Mouse (Mus musculus) E14TG2a.4 (cell line): ENCODE measurements around the gene Sncg.

ENCODE experiments used
- H3K27me3 ChIP-seq: 2 replicates; pipeline ENCODE4 v1.6.1; 2014; ENCODE audit warnings: low read length, control low read depth; ENCODE audit not compliant: insufficient read depth
- H3K36me3 ChIP-seq: 2 replicates; pipeline ENCODE4 v1.6.1; 2014; ENCODE audit warnings: low read length, control low read depth; ENCODE audit not compliant: insufficient read depth
- H3K4me1 ChIP-seq: replicated peaks from 2 replicates; pipeline ENCODE4 v1.6.1; 2014; ENCODE audit warnings: low read depth, low read length, control low read depth
- H3K4me3 ChIP-seq: replicated peaks from 2 replicates; pipeline ENCODE4 v1.5.1; 2014; ENCODE audit warnings: mild to moderate bottlenecking, low read length
- H3K9me3 ChIP-seq: 2 replicates; pipeline ENCODE4 v1.6.1; 2014; ENCODE audit warnings: low read length, control low read depth
- CTCF ChIP-seq: conservative IDR thresholded peaks from 2 replicates; pipeline ENCODE4 v1.5.1; 2014; ENCODE audit warnings: low read length
- NANOG ChIP-seq: IDR thresholded peaks from 2 replicates; pipeline ENCODE4 v1.6.1; 2014; ENCODE audit warnings: borderline replicate concordance, low read length, mixed read lengths
- POU5F1 ChIP-seq: IDR thresholded peaks from 2 replicates; pipeline ENCODE4 v1.6.1; 2014; ENCODE audit warnings: low read length, borderline replicate concordance

Sncg gene

DNA sequence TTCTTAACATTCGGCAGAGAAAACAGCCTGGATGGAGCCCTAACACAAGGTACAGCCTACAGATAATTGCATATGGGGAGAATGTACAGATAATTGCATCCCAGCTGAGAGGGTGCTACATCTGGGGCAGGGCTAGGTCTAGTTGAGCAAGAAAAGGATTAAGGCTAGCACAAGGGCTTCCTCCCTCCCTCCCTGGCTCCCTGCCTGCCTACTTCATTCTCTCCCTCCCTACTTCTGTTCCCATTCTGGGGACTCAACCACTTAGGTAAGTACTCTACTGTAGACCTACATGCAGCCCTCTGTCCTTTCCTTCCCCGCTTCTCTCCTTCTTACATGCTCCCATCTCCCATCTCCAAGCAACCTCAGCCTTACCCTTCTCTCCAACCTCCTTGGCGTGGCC is 21.3 kb downstream of the Sncg start:
- peaks cover 4% of the 10 kb centered on the region; the same call in 1 of the 2 replicates for H3K36me3 ChIP-seq
- no peaks in the 10 kb centered on the region for H3K9me3 ChIP-seq
- H3K27me3 ChIP-seq, result no peaks in the 10 kb centered on the region
- no peak for TF ChIP-seq CTCF
- TF ChIP-seq NANOG, result no peak
- TF ChIP-seq POU5F1, result no peak
- peaks cover 94% of the 10 kb centered on the region for H3K4me1 ChIP-seq
- peak overlapping the region; percentile 3; the same call in 1 of the 2 replicates for H3K4me3 ChIP-seq

GRCm38 (mm10) chr14:34352523-34352922 is 22.1 kb downstream of the Sncg start:
- Histone ChIP-seq H3K4me1 (peaks cover 94% of the 10 kb centered on the region), H3K4me3 (peak overlapping the region; percentile 3; the same call in 1 of the 2 replicates), H3K9me3 (no peaks in the 10 kb centered on the region), H3K27me3 (no peaks in the 10 kb centered on the region), H3K36me3 (0 out of 2 replicates have a peak, but pooled peaks cover 8% of the 10 kb centered on the region)
- TF ChIP-seq POU5F1, result no peak
- no peak for TF ChIP-seq NANOG
- TF ChIP-seq CTCF, result no peak

GRCm38 (mm10) chr14:34351660-34352059 is 22.9 kb downstream of the Sncg start:
- Histone ChIP-seq H3K36me3 (0 out of 2 replicates have a peak, but pooled peaks cover 11% of the 10 kb centered on the region), H3K9me3 (no peaks in the 10 kb centered on the region), H3K27me3 (no peaks in the 10 kb centered on the region), H3K4me1 (peaks cover 93% of the 10 kb centered on the region), H3K4me3 (peak overlapping the region; percentile 7; the same call in 1 of the 2 replicates)
- TF ChIP-seq POU5F1 (no peak), NANOG (no peak), CTCF (no peak)

DNA sequence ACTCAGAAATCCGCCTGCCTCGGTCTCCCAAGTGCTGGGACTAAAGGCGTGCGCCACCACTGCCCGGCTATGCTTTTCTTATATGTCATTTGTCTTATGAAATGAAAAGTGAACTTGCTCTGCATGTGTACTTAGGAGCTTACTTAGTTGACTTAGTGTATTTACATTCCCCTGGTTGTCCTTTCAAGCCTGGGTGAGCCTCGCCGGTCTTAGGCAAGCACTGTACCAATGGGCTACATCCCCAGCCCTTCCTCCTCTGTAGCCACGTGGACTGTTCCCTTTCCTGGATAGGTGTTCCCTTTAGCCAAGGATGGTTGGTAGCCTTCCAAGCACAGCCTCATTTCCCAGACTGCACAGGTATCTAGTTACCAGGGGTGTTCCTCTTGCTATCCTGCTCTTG is 25.6 kb downstream of the Sncg start:
- no peaks in the 10 kb centered on the region for H3K9me3 ChIP-seq
- peaks cover 27% of the 10 kb centered on the region for H3K36me3 ChIP-seq
- peak overlapping the region; percentile 26; the same call in 1 of the 2 replicates for H3K4me3 ChIP-seq
- TF ChIP-seq POU5F1, result no peak
- TF ChIP-seq CTCF, result no peak
- no peak for TF ChIP-seq NANOG
- no peaks in the 10 kb centered on the region for H3K27me3 ChIP-seq
- peaks cover 76% of the 10 kb centered on the region for H3K4me1 ChIP-seq

GRCm38 (mm10) chr14:34348301-34348700 is 26.3 kb downstream of the Sncg start:
- Histone ChIP-seq H3K4me1 (peaks cover 69% of the 10 kb centered on the region), H3K36me3 (peaks cover 32% of the 10 kb centered on the region), H3K27me3 (no peaks in the 10 kb centered on the region), H3K4me3 (no peak overlapping the region), H3K9me3 (no peaks in the 10 kb centered on the region)
- TF ChIP-seq POU5F1 (no peak), CTCF (no peak), NANOG (no peak)

DNA sequence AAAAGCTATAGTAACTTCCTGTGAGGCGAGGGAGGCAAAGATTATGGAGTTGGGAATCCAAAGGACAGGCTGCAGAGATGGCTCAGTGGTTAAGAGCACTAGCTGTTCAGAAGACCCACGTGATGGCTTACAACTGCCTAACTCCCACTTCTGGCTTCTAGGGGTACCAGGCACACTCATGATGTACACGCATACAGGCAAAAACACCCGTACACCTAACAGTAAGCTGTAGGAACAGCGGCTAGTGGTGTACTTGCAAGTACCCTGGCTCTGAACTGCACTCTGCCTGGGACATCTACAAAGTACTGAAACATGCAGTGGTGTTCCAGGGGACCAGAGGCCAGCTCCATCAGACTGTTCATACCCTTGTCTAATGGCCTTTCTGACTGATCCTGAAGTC is 27.5 kb downstream of the Sncg start:
- TF ChIP-seq POU5F1, result no peak
- no peak for TF ChIP-seq CTCF
- no peak for TF ChIP-seq NANOG
- H3K36me3 ChIP-seq, result peaks cover 44% of the 10 kb centered on the region
- H3K9me3 ChIP-seq, result no peaks in the 10 kb centered on the region
- H3K4me1 ChIP-seq, result peaks cover 56% of the 10 kb centered on the region
- H3K4me3 ChIP-seq, result no peak overlapping the region
- no peaks in the 10 kb centered on the region for H3K27me3 ChIP-seq

DNA sequence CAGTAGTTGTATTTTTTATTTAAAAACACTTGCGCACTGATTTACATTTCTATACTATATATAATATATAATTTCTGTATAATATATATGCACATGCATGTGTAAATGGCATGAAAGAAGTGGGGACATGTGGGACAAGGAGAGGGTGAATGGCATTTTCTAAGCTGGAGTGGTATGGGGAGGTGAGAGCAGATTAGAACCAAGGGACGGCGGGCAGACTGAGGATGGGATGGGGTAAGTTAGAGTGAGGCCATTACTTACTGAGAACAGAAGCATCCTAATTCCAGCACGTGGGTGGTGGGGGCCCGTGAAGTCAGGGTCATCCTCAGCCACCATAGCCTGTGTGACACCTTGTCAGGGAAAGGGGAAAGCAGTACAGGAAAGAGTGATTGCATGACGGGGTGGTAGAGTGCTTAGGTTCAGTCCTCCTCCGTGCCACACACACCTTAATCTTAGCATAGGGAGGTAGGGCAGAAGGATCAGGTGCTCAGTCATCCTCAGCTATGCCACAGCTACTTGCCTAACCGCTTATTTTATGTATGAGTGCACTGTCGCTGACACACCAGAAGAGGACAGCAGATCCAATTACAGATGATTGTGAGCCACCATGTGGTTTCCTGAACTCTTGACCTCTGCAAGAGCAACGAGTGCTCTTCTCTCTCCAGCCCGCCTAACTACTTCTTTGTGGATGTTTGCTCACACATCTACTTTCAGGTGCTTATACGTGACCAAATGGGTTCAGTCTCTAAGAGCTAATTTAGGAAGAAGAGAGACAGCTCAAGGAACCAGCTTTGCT is 28.6 kb downstream of the Sncg start:
- peaks cover 45% of the 10 kb centered on the region for H3K4me1 ChIP-seq
- peak; percentile 44 for TF ChIP-seq CTCF
- TF ChIP-seq POU5F1, result no peak
- H3K9me3 ChIP-seq, result no peaks in the 10 kb centered on the region
- H3K27me3 ChIP-seq, result no peaks in the 10 kb centered on the region
- H3K36me3 ChIP-seq, result peaks cover 51% of the 10 kb centered on the region
- H3K4me3 ChIP-seq, result no peak overlapping the region

DNA sequence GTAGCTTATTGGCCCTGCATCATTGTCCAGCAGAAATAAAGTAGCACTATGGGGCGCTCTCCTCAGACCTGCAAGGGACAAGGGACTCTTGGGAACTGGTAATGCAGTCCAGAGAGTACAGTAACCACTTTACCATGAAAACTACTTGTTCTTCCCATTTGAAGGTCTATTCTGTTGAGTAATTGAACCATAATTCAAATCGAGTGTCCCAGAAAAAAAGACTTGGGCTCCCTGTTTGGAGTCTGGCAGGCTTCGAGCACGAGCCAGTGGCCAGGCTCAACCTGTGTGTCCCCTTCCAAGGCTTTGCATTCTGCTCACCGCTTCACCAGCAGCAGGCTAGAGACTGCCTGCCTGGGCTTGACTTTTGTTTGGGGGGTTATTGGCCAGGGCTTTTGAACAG is 30.2 kb downstream of the Sncg start:
- peaks cover 66% of the 10 kb centered on the region for H3K36me3 ChIP-seq
- no peak overlapping the region for H3K4me3 ChIP-seq
- H3K27me3 ChIP-seq, result no peaks in the 10 kb centered on the region
- peaks cover 34% of the 10 kb centered on the region for H3K4me1 ChIP-seq
- TF ChIP-seq POU5F1, result no peak
- TF ChIP-seq CTCF, result no peak
- no peak for TF ChIP-seq NANOG
- no peaks in the 10 kb centered on the region for H3K9me3 ChIP-seq
